Mouse (Mus musculus): ENCODE data around the gene Ccser1. TPM values are rescaled to one million over a fixed set of nuclear protein-coding genes. Genes with fewer than 3 reads are reported as not detected.

Ccser1 gene
- polyA plus RNA-seq, 1 experiment from 2014 or later = 6.1 TPM

DNA sequence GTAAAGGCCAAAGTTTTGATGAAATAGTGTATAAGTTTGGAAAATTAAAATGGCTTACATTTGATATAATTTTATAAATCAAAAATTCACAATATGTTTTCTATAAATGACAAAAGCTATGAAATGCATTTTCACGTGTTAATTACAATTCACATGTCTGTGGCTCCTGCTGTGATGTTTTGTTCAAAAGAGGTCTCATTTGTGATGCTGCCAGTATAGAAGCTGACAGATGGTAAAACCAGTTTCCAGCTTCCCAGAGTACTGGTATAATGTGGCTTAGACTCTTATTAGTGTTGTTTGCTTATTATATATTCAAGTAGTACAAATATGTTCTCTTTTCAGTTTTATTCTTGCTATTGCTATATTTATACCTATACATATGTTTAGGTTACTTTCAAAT, 4.0 kb upstream of the Ccser1 start:
- no peak for DNase-seq (ENCODE audit: low spot score)
- 83% methylated on average over 1 of the region's 1 CpGs for WGBS
- Histone ChIP-seq H3K4me3 (ENCODE audit: low read depth, low read length) (no peak overlapping the region), H3K27me3 (replicated peaks; ENCODE audit: control insufficient read depth, insufficient read depth, low read length) (peaks cover 3% of the 10 kb centered on the region), H3K36me3 (ENCODE audit: control insufficient read depth, insufficient read depth, low read length) (no peaks in the 10 kb centered on the region), H3K4me1 (ENCODE audit: control insufficient read depth, insufficient read depth, low read length) (no peaks in the 10 kb centered on the region), H3K4me2 (ENCODE audit: low read depth, low read length) (no peak overlapping the region), H3K9me3 (ENCODE audit: control insufficient read depth, low read length) (no peaks in the 10 kb centered on the region), H3K9ac (ENCODE audit: low read depth, low read length) (no peak overlapping the region), H3K27ac (replicated peaks; ENCODE audit: low read depth, low read length) (no peak overlapping the region)
- ATAC-seq (ENCODE audit: low read depth) = no peak

GRCm38 (mm10) chr6:61177476-61177875, 2.6 kb upstream of the Ccser1 start:
- DNase-seq (ENCODE audit: low spot score) (no peak), ATAC-seq (ENCODE audit: low read depth) (no peak)

GRCm38 (mm10) chr6:61179641-61179948, 529 bp upstream of the Ccser1 start:
- peaks cover 3% of the 10 kb centered on the region for H3K27me3 ChIP-seq (replicated peaks; ENCODE audit: control insufficient read depth, insufficient read depth, low read length)
- H3K4me1 ChIP-seq (ENCODE audit: control insufficient read depth, insufficient read depth, low read length) = no peaks in the 10 kb centered on the region
- WGBS = 0% methylated on average over 5 of the region's 5 CpGs
- ATAC-seq (ENCODE audit: low read depth) (no peak), DNase-seq (ENCODE audit: low spot score) (no peak)
- H3K36me3 ChIP-seq (ENCODE audit: control insufficient read depth, insufficient read depth, low read length) = no peaks in the 10 kb centered on the region
- H3K9ac ChIP-seq (ENCODE audit: low read depth, low read length) = peak overlapping the region; percentile 75
- H3K4me3 ChIP-seq (ENCODE audit: low read depth, low read length) = peak overlapping the region; percentile 80
- H3K4me2 ChIP-seq (ENCODE audit: low read depth, low read length) = peak overlapping the region; percentile 94
- no peaks in the 10 kb centered on the region for H3K9me3 ChIP-seq (ENCODE audit: control insufficient read depth, low read length)
- H3K27ac ChIP-seq (replicated peaks; ENCODE audit: low read depth, low read length) = peak overlapping the region; percentile 70; the same call in 1 of the 2 replicates

More at GRCm38 (mm10) chr6:61177476-61177875, 2.6 kb upstream of the Ccser1 start:
- H3K27me3 ChIP-seq (replicated peaks; ENCODE audit: control insufficient read depth, insufficient read depth, low read length) = peaks cover 3% of the 10 kb centered on the region
- no peaks in the 10 kb centered on the region for H3K9me3 ChIP-seq (ENCODE audit: control insufficient read depth, low read length)
- no peak overlapping the region for H3K4me2 ChIP-seq (ENCODE audit: low read depth, low read length)
- no peak overlapping the region for H3K4me3 ChIP-seq (ENCODE audit: low read depth, low read length)
- 57% methylated on average over 7 of the region's 7 CpGs for WGBS
- H3K27ac ChIP-seq (replicated peaks; ENCODE audit: low read depth, low read length) = no peak overlapping the region
- H3K4me1 ChIP-seq (ENCODE audit: control insufficient read depth, insufficient read depth, low read length) = no peaks in the 10 kb centered on the region
- H3K9ac ChIP-seq (ENCODE audit: low read depth, low read length) = no peak overlapping the region
- H3K36me3 ChIP-seq (ENCODE audit: control insufficient read depth, insufficient read depth, low read length) = no peaks in the 10 kb centered on the region

DNA sequence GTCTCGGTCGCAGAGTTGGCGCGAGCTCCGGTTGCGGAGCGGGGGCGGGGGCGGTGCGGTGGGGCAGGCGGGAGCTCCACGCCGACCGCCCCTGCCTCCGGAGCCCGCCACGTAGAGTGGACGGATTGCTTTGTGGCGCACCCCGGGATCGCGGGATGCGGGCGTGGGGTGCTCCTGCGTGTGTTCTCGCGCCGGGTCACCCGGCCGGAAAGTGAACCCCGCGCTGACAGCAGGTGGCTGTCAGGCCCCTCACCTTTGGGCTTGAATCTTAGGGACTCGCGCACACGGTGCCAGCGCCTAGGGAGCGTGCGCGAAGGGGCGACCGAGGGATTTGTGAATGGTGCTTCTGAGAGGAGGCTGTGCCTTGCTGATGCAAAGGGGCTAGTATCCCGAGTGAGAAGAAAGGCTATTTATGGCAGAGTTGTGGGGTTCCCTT, 650 bp downstream of the Ccser1 start:
- H3K27me3 ChIP-seq (replicated peaks; ENCODE audit: control insufficient read depth, insufficient read depth, low read length) = peaks cover 3% of the 10 kb centered on the region
- ATAC-seq (ENCODE audit: low read depth) (peak; percentile 47), DNase-seq (ENCODE audit: low spot score) (peak; percentile 39)
- peak overlapping the region; percentile 80 for H3K4me3 ChIP-seq (ENCODE audit: low read depth, low read length)
- H3K9ac ChIP-seq (ENCODE audit: low read depth, low read length) = peak overlapping the region; percentile 75
- H3K4me1 ChIP-seq (ENCODE audit: control insufficient read depth, insufficient read depth, low read length) = no peaks in the 10 kb centered on the region
- 0% methylated on average over 19 of the region's 42 CpGs for WGBS
- H3K9me3 ChIP-seq (ENCODE audit: control insufficient read depth, low read length) = no peaks in the 10 kb centered on the region
- H3K36me3 ChIP-seq (ENCODE audit: control insufficient read depth, insufficient read depth, low read length) = no peaks in the 10 kb centered on the region
- peak overlapping the region; percentile 70; the same call in 1 of the 2 replicates for H3K27ac ChIP-seq (replicated peaks; ENCODE audit: low read depth, low read length)
- H3K4me2 ChIP-seq (ENCODE audit: low read depth, low read length) = peak overlapping the region; percentile 94

GRCm38 (mm10) chr6:61189029-61189428, 8.9 kb downstream of the Ccser1 start:
- Histone ChIP-seq H3K9ac (ENCODE audit: low read depth, low read length) (no peak overlapping the region), H3K4me1 (ENCODE audit: control insufficient read depth, insufficient read depth, low read length) (no peaks in the 10 kb centered on the region), H3K4me3 (ENCODE audit: low read depth, low read length) (no peak overlapping the region), H3K27me3 (replicated peaks; ENCODE audit: control insufficient read depth, insufficient read depth, low read length) (no peaks in the 10 kb centered on the region), H3K36me3 (ENCODE audit: control insufficient read depth, insufficient read depth, low read length) (no peaks in the 10 kb centered on the region), H3K9me3 (ENCODE audit: control insufficient read depth, low read length) (no peaks in the 10 kb centered on the region), H3K27ac (replicated peaks; ENCODE audit: low read depth, low read length) (no peak overlapping the region), H3K4me2 (ENCODE audit: low read depth, low read length) (no peak overlapping the region)
- WGBS = 65% methylated on average over 2 of the region's 2 CpGs
- no peak for ATAC-seq (ENCODE audit: low read depth)
- DNase-seq (ENCODE audit: low spot score) = no peak

GRCm38 (mm10) chr6:61191597-61192386, 11.7 kb downstream of the Ccser1 start:
- 53% methylated on average over 13 of the region's 13 CpGs for WGBS

GRCm38 (mm10) chr6:61203344-61203743, 23.2 kb downstream of the Ccser1 start:
- Histone ChIP-seq H3K9me3 (ENCODE audit: control insufficient read depth, low read length) (no peaks in the 10 kb centered on the region), H3K27me3 (replicated peaks; ENCODE audit: control insufficient read depth, insufficient read depth, low read length) (no peaks in the 10 kb centered on the region), H3K27ac (replicated peaks; ENCODE audit: low read depth, low read length) (no peak overlapping the region), H3K4me3 (ENCODE audit: low read depth, low read length) (no peak overlapping the region), H3K4me1 (ENCODE audit: control insufficient read depth, insufficient read depth, low read length) (no peaks in the 10 kb centered on the region), H3K4me2 (ENCODE audit: low read depth, low read length) (no peak overlapping the region), H3K9ac (ENCODE audit: low read depth, low read length) (no peak overlapping the region), H3K36me3 (ENCODE audit: control insufficient read depth, insufficient read depth, low read length) (no peaks in the 10 kb centered on the region)
- no peak for DNase-seq (ENCODE audit: low spot score)
- no peak for ATAC-seq (ENCODE audit: low read depth)
- WGBS = 36% methylated on average over 1 of the region's 1 CpGs

More at GRCm38 (mm10) chr6:61191597-61192386, 11.7 kb downstream of the Ccser1 start:
- Histone ChIP-seq H3K4me3 (ENCODE audit: low read depth, low read length) (no peak overlapping the region), H3K27me3 (replicated peaks; ENCODE audit: control insufficient read depth, insufficient read depth, low read length) (no peaks in the 10 kb centered on the region), H3K9me3 (ENCODE audit: control insufficient read depth, low read length) (no peaks in the 10 kb centered on the region), H3K36me3 (ENCODE audit: control insufficient read depth, insufficient read depth, low read length) (no peaks in the 10 kb centered on the region), H3K27ac (replicated peaks; ENCODE audit: low read depth, low read length) (no peak overlapping the region), H3K4me2 (ENCODE audit: low read depth, low read length) (no peak overlapping the region), H3K4me1 (ENCODE audit: control insufficient read depth, insufficient read depth, low read length) (no peaks in the 10 kb centered on the region), H3K9ac (ENCODE audit: low read depth, low read length) (no peak overlapping the region)
- ATAC-seq (ENCODE audit: low read depth) = no peak
- no peak for DNase-seq (ENCODE audit: low spot score)

- H3K4me3 ChIP-seq (ENCODE audit: low read depth, low read length) = no peak overlapping the region
- H3K9me3 ChIP-seq (ENCODE audit: control insufficient read depth, low read length) = no peaks in the 10 kb centered on the region
- H3K4me2 ChIP-seq (ENCODE audit: low read depth, low read length) = no peak overlapping the region
- no peak overlapping the region for H3K27ac ChIP-seq (replicated peaks; ENCODE audit: low read depth, low read length)
- WGBS = 23% methylated on average over 1 of the region's 1 CpGs
- H3K27me3 ChIP-seq (replicated peaks; ENCODE audit: control insufficient read depth, insufficient read depth, low read length) = no peaks in the 10 kb centered on the region
- no peaks in the 10 kb centered on the region for H3K4me1 ChIP-seq (ENCODE audit: control insufficient read depth, insufficient read depth, low read length)
- H3K9ac ChIP-seq (ENCODE audit: low read depth, low read length) = no peak overlapping the region
- no peaks in the 10 kb centered on the region for H3K36me3 ChIP-seq (ENCODE audit: control insufficient read depth, insufficient read depth, low read length)
- no peak for ATAC-seq (ENCODE audit: low read depth)
- no peak for DNase-seq (ENCODE audit: low spot score)
Observed at GRCm38 (mm10) chr6:61206042-61206441, 25.9 kb downstream of the Ccser1 start.

DNA sequence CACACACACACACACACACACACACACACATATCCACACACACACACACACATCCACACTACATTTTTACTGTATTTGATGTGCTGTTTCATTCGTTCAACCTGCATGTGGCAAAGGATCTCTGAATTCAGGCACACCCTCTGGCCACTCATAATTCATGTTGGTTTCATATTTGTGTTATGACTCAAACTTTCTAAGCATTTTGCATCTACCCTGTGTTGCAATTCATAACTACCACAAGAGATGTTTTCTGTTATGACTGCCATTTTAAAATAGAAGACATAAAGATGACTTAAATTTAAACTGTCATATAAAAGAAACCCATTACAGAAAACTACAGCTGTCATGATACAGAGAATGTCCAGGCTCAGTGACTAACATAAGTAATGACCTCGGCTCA, 26.5 kb downstream of the Ccser1 start:
- 65% methylated on average over 2 of the region's 2 CpGs for WGBS
- ATAC-seq (ENCODE audit: low read depth) = no peak
- no peaks in the 10 kb centered on the region for H3K9me3 ChIP-seq (ENCODE audit: control insufficient read depth, low read length)
- DNase-seq (ENCODE audit: low spot score) = no peak
- no peak overlapping the region for H3K27ac ChIP-seq (replicated peaks; ENCODE audit: low read depth, low read length)
- H3K4me2 ChIP-seq (ENCODE audit: low read depth, low read length) = no peak overlapping the region
- no peaks in the 10 kb centered on the region for H3K4me1 ChIP-seq (ENCODE audit: control insufficient read depth, insufficient read depth, low read length)
- H3K4me3 ChIP-seq (ENCODE audit: low read depth, low read length) = no peak overlapping the region
- H3K36me3 ChIP-seq (ENCODE audit: control insufficient read depth, insufficient read depth, low read length) = no peaks in the 10 kb centered on the region
- H3K9ac ChIP-seq (ENCODE audit: low read depth, low read length) = no peak overlapping the region
- H3K27me3 ChIP-seq (replicated peaks; ENCODE audit: control insufficient read depth, insufficient read depth, low read length) = no peaks in the 10 kb centered on the region
